Mouse (Mus musculus): ENCODE results near the gene Dazl. TPM values are rescaled to one million over a fixed set of nuclear protein-coding genes. Genes with fewer than 3 reads are reported as not detected.

The Dazl gene
- polyA plus RNA-seq, 2 experiments, result 0.02 to 0.10 TPM

DNA sequence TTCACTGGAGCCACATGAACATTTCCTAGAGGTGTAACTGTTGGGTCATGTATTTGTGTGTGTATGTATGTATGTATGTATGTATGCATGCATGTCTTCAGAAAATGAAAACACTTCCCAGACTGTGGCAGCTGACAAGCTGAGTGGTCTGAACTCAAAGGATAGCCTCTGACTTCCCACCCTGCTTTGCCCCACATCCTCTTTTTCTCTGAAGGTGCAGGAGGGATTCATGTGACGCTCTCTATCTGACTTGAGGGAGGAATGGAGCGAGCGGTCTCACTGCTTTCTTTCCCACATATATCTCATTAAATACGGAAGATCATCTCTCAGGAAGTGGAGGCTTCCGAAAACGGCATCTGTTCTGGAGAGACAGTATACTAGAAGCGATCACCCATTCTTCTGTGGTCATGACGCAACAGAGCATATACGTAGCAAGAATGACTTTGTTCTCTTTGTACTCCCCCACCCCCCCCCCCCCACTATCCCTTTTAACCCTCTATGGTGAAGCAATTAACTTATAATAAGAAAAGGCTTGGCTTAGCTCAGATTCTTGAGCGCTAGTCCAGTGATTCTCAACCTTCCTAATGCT lies 14.7 kb upstream of the Dazl start:
- H3K4me3 ChIP-seq (ENCODE audit: insufficient read depth in 1 of 2, low read depth in 2 of 2, low read length in 2 of 2), result no peak overlapping the region
- no peaks in the 10 kb centered on the region for H3K9me3 ChIP-seq (ENCODE audit: control insufficient read depth, low read length)
- no peak for ATAC-seq (ENCODE audit: insufficient read depth)
- no peak for DNase-seq (ENCODE audit: low read depth in 3 of 3, low spot score in 3 of 3)
- H3K9ac ChIP-seq (replicated peaks), result no peak overlapping the region
- 35% methylated on average over 10 of the region's 10 CpGs for WGBS (ENCODE audit: insufficient replicate concordance)
- no peak overlapping the region for H3K4me2 ChIP-seq (ENCODE audit: low read depth)
- H3K27ac ChIP-seq, result no peak overlapping the region
- H3K4me1 ChIP-seq (replicated peaks; ENCODE audit: control insufficient read depth in 2 of 2, insufficient read depth in 2 of 2, low read length in 1 of 2), result peaks cover 0 to 2% of the 10 kb centered on the region in 2 experiments; a peak in 1 of 4 replicates
- H3K27me3 ChIP-seq (ENCODE audit: control insufficient read depth, insufficient read depth, low read length), result no peaks in the 10 kb centered on the region
- H3K36me3 ChIP-seq (replicated peaks; ENCODE audit: control insufficient read depth, insufficient read depth, low read depth), result no peaks in the 10 kb centered on the region
- no peak for TF ChIP-seq EP300 (IDR thresholded peaks at IDR 0.05; ENCODE audit: low read depth)
- no peak for TF ChIP-seq CTCF (IDR thresholded peaks at IDR 0.05; ENCODE audit: low read depth)

DNA sequence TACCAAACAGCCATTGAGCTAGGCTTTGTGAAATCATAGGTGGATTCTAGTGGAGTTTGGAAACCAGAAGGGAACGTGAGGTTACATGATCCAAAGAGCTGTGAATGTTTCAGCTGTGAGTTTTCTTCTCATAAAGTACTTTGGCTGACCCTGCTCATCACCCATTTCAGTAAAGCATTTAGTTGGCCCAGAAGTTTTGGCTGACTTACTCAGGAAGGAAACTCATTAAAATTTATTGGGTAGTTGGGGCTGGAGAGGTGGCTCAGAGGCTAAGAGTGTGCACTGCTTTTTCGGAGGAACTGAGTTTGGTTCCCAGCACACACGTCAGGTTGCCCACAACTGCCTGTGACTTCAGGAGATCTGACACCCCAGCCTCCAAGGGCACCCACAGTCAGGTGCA lies 9.4 kb upstream of the Dazl start:
- H3K36me3 ChIP-seq (replicated peaks; ENCODE audit: control insufficient read depth, insufficient read depth, low read depth), result no peaks in the 10 kb centered on the region
- no peaks in the 10 kb centered on the region for H3K27me3 ChIP-seq (ENCODE audit: control insufficient read depth, insufficient read depth, low read length)
- H3K4me1 ChIP-seq (replicated peaks; ENCODE audit: control insufficient read depth in 2 of 2, insufficient read depth in 2 of 2, low read length in 1 of 2), result peaks cover 0 to 6% of the 10 kb centered on the region in 2 experiments; a peak in 2 of 4 replicates
- no peak for DNase-seq (ENCODE audit: low read depth in 3 of 3, low spot score in 3 of 3)
- TF ChIP-seq CTCF (IDR thresholded peaks at IDR 0.05; ENCODE audit: low read depth), result no peak
- no peak overlapping the region for H3K4me2 ChIP-seq (ENCODE audit: low read depth)
- no peak overlapping the region for H3K9ac ChIP-seq (replicated peaks)
- H3K27ac ChIP-seq, result no peak overlapping the region
- 44% methylated on average over 3 of the region's 3 CpGs for WGBS (ENCODE audit: insufficient replicate concordance)
- no peaks in the 10 kb centered on the region for H3K9me3 ChIP-seq (ENCODE audit: control insufficient read depth, low read length)
- no peak overlapping the region for H3K4me3 ChIP-seq (ENCODE audit: insufficient read depth in 1 of 2, low read depth in 2 of 2, low read length in 2 of 2)
- no peak for ATAC-seq (ENCODE audit: insufficient read depth)

DNA sequence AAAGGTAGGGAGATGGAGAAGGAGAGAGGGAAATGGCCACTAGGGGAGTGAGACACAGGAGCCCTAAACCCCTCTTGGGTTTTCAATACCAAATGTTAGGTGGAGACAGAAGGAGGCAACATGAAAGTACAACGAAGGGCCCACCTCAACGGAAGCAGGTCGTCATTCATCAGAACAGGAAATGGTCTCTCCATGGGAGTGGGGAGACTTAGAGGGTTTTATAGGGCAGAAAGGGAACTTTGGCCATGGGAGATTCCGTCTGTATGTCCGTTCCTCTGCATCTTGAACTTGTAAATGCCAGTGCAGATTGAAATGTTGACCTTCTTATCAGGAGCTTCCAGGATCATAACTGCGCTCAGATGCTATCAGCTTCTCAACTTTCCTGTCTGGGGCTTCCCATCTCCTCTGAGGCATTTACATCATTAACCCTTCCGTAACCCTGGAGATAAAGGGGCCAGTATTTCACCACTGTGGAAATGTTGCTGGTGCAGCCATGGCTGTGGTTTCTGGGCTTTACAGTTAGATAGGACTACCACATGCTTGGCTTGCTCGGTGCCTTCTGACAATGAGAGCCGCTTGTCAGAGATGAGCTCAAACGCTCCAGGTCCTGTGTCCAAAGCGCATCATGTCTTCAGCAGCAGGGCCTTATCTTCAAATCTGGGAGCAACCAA lies 6.9 kb upstream of the Dazl start:
- Histone ChIP-seq H3K36me3 (replicated peaks; ENCODE audit: control insufficient read depth, insufficient read depth, low read depth) (no peaks in the 10 kb centered on the region), H3K9me3 (ENCODE audit: control insufficient read depth, low read length) (no peaks in the 10 kb centered on the region), H3K4me1 (replicated peaks; ENCODE audit: control insufficient read depth in 2 of 2, insufficient read depth in 2 of 2, low read length in 1 of 2) (peaks cover 0 to 6% of the 10 kb centered on the region in 2 experiments; a peak in 2 of 4 replicates), H3K9ac (replicated peaks) (no peak overlapping the region), H3K27ac (no peak overlapping the region), H3K4me2 (ENCODE audit: low read depth) (no peak overlapping the region), H3K4me3 (ENCODE audit: insufficient read depth in 1 of 2, low read depth in 2 of 2, low read length in 2 of 2) (no peak overlapping the region), H3K27me3 (ENCODE audit: control insufficient read depth, insufficient read depth, low read length) (no peaks in the 10 kb centered on the region)
- WGBS (ENCODE audit: insufficient replicate concordance), result 16% methylated on average over 11 of the region's 11 CpGs
- no peak for ATAC-seq (ENCODE audit: insufficient read depth)
- no peak for DNase-seq (ENCODE audit: low read depth in 3 of 3, low spot score in 3 of 3)
- no peak for TF ChIP-seq CTCF (IDR thresholded peaks at IDR 0.05; ENCODE audit: low read depth)
- TF ChIP-seq EP300 (IDR thresholded peaks at IDR 0.05; ENCODE audit: low read depth), result no peak

DNA sequence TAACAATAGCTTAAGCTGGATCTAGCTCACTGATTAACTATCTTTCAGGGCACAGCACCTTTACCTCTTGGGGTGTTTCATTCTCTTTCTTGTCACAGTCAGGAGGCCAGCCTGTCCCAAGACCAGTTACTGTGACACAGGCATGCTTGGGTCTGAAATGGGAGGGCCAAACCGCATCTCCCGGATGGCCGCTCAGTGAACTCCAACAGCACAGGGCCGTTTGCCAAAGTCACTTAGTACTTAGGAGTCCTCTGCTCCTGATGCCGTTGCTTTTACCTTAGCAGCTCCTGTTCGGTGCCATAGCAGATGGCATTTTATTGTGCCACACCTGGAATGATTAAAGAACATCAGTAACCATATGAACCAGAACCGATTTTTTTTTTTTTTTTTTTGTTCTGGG lies 5.4 kb upstream of the Dazl start:
- ATAC-seq (ENCODE audit: insufficient read depth) (no peak), DNase-seq (ENCODE audit: low read depth in 3 of 3, low spot score in 3 of 3) (no peak)
- no peaks in the 10 kb centered on the region for H3K9me3 ChIP-seq (ENCODE audit: control insufficient read depth, low read length)
- H3K9ac ChIP-seq (replicated peaks), result no peak overlapping the region
- no peaks in the 10 kb centered on the region for H3K27me3 ChIP-seq (ENCODE audit: control insufficient read depth, insufficient read depth, low read length)
- H3K4me3 ChIP-seq (ENCODE audit: insufficient read depth in 1 of 2, low read depth in 2 of 2, low read length in 2 of 2), result no peak overlapping the region
- 71% methylated on average over 7 of the region's 7 CpGs for WGBS (ENCODE audit: insufficient replicate concordance)
- H3K4me2 ChIP-seq (ENCODE audit: low read depth), result no peak overlapping the region
- no peaks in the 10 kb centered on the region for H3K36me3 ChIP-seq (replicated peaks; ENCODE audit: control insufficient read depth, insufficient read depth, low read depth)
- no peak overlapping the region for H3K27ac ChIP-seq
- TF ChIP-seq CTCF (IDR thresholded peaks at IDR 0.05; ENCODE audit: low read depth) (no peak), EP300 (IDR thresholded peaks at IDR 0.05; ENCODE audit: low read depth) (no peak)
- H3K4me1 ChIP-seq (replicated peaks; ENCODE audit: control insufficient read depth in 2 of 2, insufficient read depth in 2 of 2, low read length in 1 of 2), result peaks cover 0 to 6% of the 10 kb centered on the region in 2 experiments; a peak in 2 of 4 replicates

DNA sequence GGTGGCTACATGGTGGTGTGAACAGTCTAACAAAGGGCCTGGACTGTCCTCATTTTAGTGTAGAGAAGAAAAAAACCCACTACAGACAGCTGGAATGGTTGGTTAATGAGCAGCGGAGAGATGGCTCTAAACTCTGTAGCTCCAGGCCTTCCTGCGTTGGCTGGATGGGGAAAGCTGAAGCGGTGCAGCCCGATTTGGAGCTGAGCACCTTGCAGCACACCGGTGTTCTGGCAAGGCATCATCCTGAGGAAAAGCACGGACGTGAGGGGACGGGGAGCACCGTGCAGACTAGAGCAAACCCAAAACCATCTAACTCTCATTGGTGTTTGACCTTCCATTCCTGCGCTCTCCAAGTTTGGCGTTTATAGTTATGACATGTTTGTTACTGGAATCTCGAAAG lies 1.3 kb upstream of the Dazl start:
- no peaks in the 10 kb centered on the region for H3K27me3 ChIP-seq (ENCODE audit: control insufficient read depth, insufficient read depth, low read length)
- no peaks in the 10 kb centered on the region for H3K4me1 ChIP-seq (replicated peaks; ENCODE audit: control insufficient read depth in 2 of 2, insufficient read depth in 2 of 2, low read length in 1 of 2)
- ATAC-seq (ENCODE audit: insufficient read depth) (no peak), DNase-seq (ENCODE audit: low read depth in 3 of 3, low spot score in 3 of 3) (no peak)
- no peak overlapping the region for H3K4me3 ChIP-seq (ENCODE audit: insufficient read depth in 1 of 2, low read depth in 2 of 2, low read length in 2 of 2)
- peaks cover 8% of the 10 kb centered on the region for H3K9me3 ChIP-seq (ENCODE audit: control insufficient read depth, low read length)
- TF ChIP-seq CTCF (IDR thresholded peaks at IDR 0.05; ENCODE audit: low read depth), result no peak
- no peak for TF ChIP-seq EP300 (IDR thresholded peaks at IDR 0.05; ENCODE audit: low read depth)
- H3K36me3 ChIP-seq (replicated peaks; ENCODE audit: control insufficient read depth, insufficient read depth, low read depth), result no peaks in the 10 kb centered on the region
- WGBS (ENCODE audit: insufficient replicate concordance), result 86% methylated on average over 12 of the region's 12 CpGs
- H3K27ac ChIP-seq, result no peak overlapping the region
- no peak overlapping the region for H3K9ac ChIP-seq (replicated peaks)
- no peak overlapping the region for H3K4me2 ChIP-seq (ENCODE audit: low read depth)

Measured in liver, embryonic 14.5 days (tissue).